Mouse (Mus musculus) erythroblast, embryonic 14.5 days (primary cell): ENCODE measurements around the gene Cuedc1. TPM values are rescaled to one million over a fixed set of nuclear protein-coding genes. Genes with fewer than 3 reads are reported as not detected.

Experiments used
- H3K27me3 ChIP-seq: 2 replicates; pipeline ENCODE4 v1.6.1; 2012; ENCODE audit warnings: inconsistent platforms; ENCODE audit not compliant: control insufficient read depth
- H3K36me3 ChIP-seq: 2 replicates; pipeline ENCODE4 v1.6.1; 2012; ENCODE audit warnings: mild to moderate bottlenecking, inconsistent platforms; ENCODE audit not compliant: control insufficient read depth
- H3K4me1 ChIP-seq: 2 replicates; pipeline ENCODE4 v1.6.1; 2012; ENCODE audit warnings: inconsistent platforms; ENCODE audit not compliant: control insufficient read depth
- H3K4me3 ChIP-seq: replicated peaks from 2 replicates; pipeline ENCODE3; 2012; ENCODE audit warnings: moderate library complexity, mild to moderate bottlenecking, inconsistent platforms
- H3K9me3 ChIP-seq: 2 replicates; pipeline ENCODE4 v1.6.1; 2012; ENCODE audit warnings: low read length, inconsistent platforms, mixed read lengths; ENCODE audit not compliant: control insufficient read depth
- GATA1 ChIP-seq: IDR thresholded peaks from 2 replicates; pipeline ENCODE4 v1.6.1; 2012; ENCODE audit warnings: low read length, inconsistent platforms, mixed read lengths
- TAL1 ChIP-seq: IDR thresholded peaks from 3 replicates; pipeline ENCODE4 v1.6.1; 2012; ENCODE audit warnings: low read length, inconsistent platforms, mixed read lengths
- polyA plus RNA-seq: library from polyadenylated mRNA; stranded (reverse); fragments of >175 nt; gene quantifications from 2 replicates; pipeline ENCODE4 v1.2.3, GENCODE M21; 2012

Cuedc1 gene
- polyA plus RNA-seq, 1 experiment: 0.05 TPM

DNA sequence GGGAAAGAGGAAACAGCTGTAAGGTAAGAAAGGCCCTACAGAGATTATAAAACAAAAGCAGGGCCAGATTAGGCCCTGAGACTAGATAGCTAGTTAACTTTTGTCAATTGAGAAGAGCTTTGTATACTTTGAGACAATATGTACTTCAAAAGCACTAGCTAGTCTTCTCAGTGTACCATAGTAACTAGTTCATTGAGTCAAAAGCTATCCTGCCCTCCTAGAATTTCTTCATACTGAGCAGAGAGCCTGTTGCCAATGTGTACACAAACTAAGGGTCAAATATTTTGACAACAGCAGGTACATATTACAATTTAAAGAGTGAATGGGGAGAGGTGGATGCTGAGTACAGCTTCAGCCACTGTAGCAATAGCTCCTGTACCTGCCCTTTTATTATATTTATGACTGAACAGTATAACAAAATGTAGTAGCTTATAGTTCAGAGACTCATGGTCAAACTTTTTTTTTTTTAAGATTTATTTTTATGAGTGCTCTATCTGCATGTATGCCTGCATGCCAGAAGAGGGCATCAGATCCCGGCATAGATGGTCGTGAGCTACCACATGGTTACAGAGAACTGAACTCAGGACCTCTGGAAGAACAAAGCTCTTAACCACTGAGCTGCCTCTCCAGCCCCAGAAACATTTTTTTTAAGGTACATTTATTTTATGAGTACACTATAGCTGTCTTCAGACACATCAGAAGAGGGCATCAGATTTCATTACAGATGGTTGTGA lies 35.8 kb upstream of the Cuedc1 start:
- H3K4me1 ChIP-seq: peaks cover 8% of the 10 kb centered on the region
- no peak overlapping the region for H3K4me3 ChIP-seq
- H3K9me3 ChIP-seq: no peaks in the 10 kb centered on the region
- no peak for TF ChIP-seq TAL1
- no peak for TF ChIP-seq GATA1
- H3K36me3 ChIP-seq: peaks cover 43% of the 10 kb centered on the region
- no peaks in the 10 kb centered on the region for H3K27me3 ChIP-seq

DNA sequence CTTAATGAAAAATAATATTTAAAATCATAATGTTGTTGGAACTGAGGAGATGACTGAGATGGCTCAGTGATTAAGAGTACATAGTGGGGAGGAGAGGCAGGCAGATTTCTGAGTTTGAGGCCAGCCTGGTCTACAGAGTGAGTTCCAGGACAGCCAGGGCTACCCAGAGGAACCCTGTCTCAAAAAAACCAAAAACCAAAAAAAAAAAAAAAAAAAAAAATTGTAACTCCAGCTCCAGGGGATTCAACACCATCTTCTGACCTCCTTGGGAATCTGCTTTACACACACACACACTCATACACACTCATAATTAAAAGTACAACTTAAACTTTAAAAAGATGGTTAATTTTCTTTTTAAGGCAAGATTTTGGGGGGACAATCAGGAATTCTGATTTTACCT lies 32.1 kb upstream of the Cuedc1 start:
- TF ChIP-seq TAL1 (no peak), GATA1 (no peak)
- H3K4me3 ChIP-seq: no peak overlapping the region
- H3K27me3 ChIP-seq: peaks cover 5% of the 10 kb centered on the region
- H3K36me3 ChIP-seq: peaks cover 14% of the 10 kb centered on the region
- peaks cover 25% of the 10 kb centered on the region for H3K4me1 ChIP-seq
- H3K9me3 ChIP-seq: no peaks in the 10 kb centered on the region

GRCm38 (mm10) chr11:88067191-88067585 lies 30.7 kb upstream of the Cuedc1 start:
- H3K4me3 ChIP-seq: peak overlapping the region; percentile 79
- TF ChIP-seq TAL1 (no peak), GATA1 (no peak)
- peaks cover 32% of the 10 kb centered on the region for H3K4me1 ChIP-seq
- peaks cover 9% of the 10 kb centered on the region for H3K36me3 ChIP-seq
- peaks cover 5% of the 10 kb centered on the region for H3K27me3 ChIP-seq
- H3K9me3 ChIP-seq: no peaks in the 10 kb centered on the region

- peaks cover 10% of the 10 kb centered on the region for H3K36me3 ChIP-seq
- peaks cover 32% of the 10 kb centered on the region for H3K4me1 ChIP-seq
- H3K27me3 ChIP-seq: peaks cover 5% of the 10 kb centered on the region
- H3K4me3 ChIP-seq: peak within 1 kb of the TSS; percentile 79
- H3K9me3 ChIP-seq: no peaks in the 10 kb centered on the region
- TF ChIP-seq GATA1: no peak
These were observed 30.1 kb upstream of the Cuedc1 start, which contains the start of gene Vezf1 for GRCm38 (mm10) chr11:88067586-88068410. Vezf1 (plus strand) TSS chr11:88068279.

DNA sequence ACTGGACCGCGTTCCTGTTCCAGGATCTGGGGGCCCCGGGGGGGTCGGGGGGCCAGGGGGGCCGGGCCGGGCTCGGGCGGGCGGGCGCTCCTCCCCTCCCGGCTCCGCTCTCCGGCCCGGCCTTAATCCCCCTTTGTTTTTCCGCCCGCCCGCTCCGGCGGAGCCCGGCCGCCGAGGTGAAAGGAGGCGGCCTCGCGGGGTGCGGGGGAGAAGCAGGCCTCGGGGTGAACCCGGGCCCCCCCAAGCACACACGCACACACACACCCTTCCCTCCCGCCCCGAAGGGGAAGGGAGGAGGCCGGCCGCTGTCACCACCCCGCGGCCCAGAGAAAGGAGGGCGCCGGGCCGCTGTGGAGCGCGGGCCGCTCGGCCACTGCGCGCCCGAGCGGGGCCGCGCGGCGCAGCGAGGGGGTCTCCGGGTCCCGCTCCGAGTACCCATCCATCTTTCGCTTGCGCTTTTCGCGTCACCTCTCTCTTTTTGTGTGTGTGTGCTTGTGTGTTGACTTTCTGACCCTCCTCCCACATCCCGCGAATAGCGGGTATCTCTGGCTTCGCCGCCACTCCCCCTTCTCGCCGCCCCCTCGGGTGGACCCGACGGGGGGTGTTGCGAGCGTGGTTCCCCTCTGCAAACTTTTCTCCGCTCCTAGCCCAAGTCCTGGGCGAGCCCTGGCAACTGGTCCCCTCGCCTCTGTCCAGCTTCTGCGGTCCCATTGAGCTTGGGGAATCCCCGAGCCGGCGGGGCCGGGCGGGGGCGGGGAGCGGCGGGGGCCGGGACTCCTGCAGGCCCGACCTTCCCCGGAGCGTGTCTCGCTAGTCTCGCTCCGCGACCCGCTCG lies 29.2 kb upstream of the Cuedc1 start:
- H3K9me3 ChIP-seq: no peaks in the 10 kb centered on the region
- peaks cover 5% of the 10 kb centered on the region for H3K27me3 ChIP-seq
- peak overlapping the region; percentile 79 for H3K4me3 ChIP-seq
- H3K4me1 ChIP-seq: peaks cover 33% of the 10 kb centered on the region
- peaks cover 18% of the 10 kb centered on the region for H3K36me3 ChIP-seq
- TF ChIP-seq GATA1: no peak
- no peak for TF ChIP-seq TAL1

GRCm38 (mm10) chr11:88069246-88069570 lies 28.6 kb upstream of the Cuedc1 start:
- Histone ChIP-seq H3K4me3 (peak overlapping the region; percentile 79), H3K4me1 (peaks cover 34% of the 10 kb centered on the region), H3K27me3 (peaks cover 5% of the 10 kb centered on the region), H3K9me3 (no peaks in the 10 kb centered on the region), H3K36me3 (peaks cover 21% of the 10 kb centered on the region)
- TF ChIP-seq TAL1 (no peak), GATA1 (no peak)

GRCm38 (mm10) chr11:88070392-88070791 lies 27.5 kb upstream of the Cuedc1 start:
- peaks cover 29% of the 10 kb centered on the region for H3K36me3 ChIP-seq
- TF ChIP-seq TAL1 (no peak), GATA1 (no peak)
- peaks cover 5% of the 10 kb centered on the region for H3K27me3 ChIP-seq
- H3K4me3 ChIP-seq: no peak overlapping the region
- no peaks in the 10 kb centered on the region for H3K9me3 ChIP-seq
- H3K4me1 ChIP-seq: peaks cover 34% of the 10 kb centered on the region

- Histone ChIP-seq H3K36me3 (peaks cover 36% of the 10 kb centered on the region), H3K4me3 (no peak overlapping the region), H3K4me1 (peaks cover 34% of the 10 kb centered on the region)
These were observed 26.7 kb upstream of the Cuedc1 start for GRCm38 (mm10) chr11:88071113-88071512.

More at GRCm38 (mm10) chr11:88071113-88071512, 26.7 kb upstream of the Cuedc1 start:
- H3K9me3 ChIP-seq: no peaks in the 10 kb centered on the region
- TF ChIP-seq TAL1 (no peak), GATA1 (no peak)
- H3K27me3 ChIP-seq: peaks cover 5% of the 10 kb centered on the region
